ENCODE assay signal across 9 mouse cellular contexts in the genomic region with DNA sequence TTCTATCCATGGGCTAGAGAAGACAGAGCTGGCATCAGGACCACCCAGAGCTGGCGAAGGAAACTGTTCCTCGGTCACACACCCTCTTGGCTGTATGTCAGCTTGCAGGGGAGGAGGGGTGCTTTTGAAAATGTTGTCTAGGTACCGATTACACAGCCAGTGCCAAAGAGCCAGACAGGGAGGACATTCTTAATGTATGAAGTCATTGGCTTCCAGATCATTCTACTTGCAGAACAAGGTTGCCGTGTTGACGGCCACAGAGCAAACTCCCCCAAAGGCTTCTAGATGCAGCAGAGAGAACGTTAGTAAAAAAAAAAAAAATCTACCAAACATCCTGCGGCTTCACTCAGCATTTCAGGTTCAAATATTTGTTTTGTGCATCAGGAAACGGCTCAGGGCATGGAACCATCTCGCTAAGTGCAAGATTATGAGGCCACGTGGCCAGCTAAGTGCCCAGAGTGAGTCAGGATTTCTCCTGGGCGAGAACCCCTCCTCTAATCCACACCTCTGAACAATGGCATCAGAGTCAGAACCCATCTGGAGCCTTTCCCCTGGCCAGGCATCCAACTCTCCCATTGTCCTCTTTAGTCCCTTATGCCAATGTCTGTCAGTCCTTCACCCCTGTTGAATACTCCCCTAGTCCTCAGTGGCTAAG.
DNase-seq lines count a peak whose midpoint lies in the region; ATAC-seq lines count a peak whose summit lies in the region.
"Had no signal": no experiment of that assay in that cellular context is flagged by ENCODE, and none has a peak within 500 bp of the region (broad histone marks: within the 10 kb centered on the region; RNA-seq: fewer than 3 reads in every experiment).

No protein-coding gene starts in this region.

- H3K4me1 ChIP-seq in forebrain, embryonic 16.5 days (replicated peaks; ENCODE audit: control insufficient read depth, insufficient read depth, low read length) = peaks cover 19% of the 10 kb centered on the region
- H3K4me1 ChIP-seq in limb, embryonic 10.5 days = peaks cover 27% of the 10 kb centered on the region
- peaks cover 10% of the 10 kb centered on the region; the same call in 1 of the 2 replicates for H3K4me1 ChIP-seq in liver, embryonic 12.5 days

- H3K4me2 ChIP-seq in forebrain, embryonic 16.5 days (ENCODE audit: low read length) = no peak overlapping the region
- H3K4me2 ChIP-seq in liver, embryonic 12.5 days = no peak overlapping the region
- H3K4me2 ChIP-seq: liver, embryonic 15.5 days had no signal

- no peaks in the 10 kb centered on the region for H3K36me3 ChIP-seq in forebrain, embryonic 16.5 days (ENCODE audit: control insufficient read depth, insufficient read depth)
- H3K36me3 ChIP-seq in limb, embryonic 10.5 days = no peaks in the 10 kb centered on the region
- no peaks in the 10 kb centered on the region for H3K36me3 ChIP-seq in liver, embryonic 12.5 days
- H3K36me3 ChIP-seq: liver, embryonic 15.5 days had no signal

- ATAC-seq in forebrain, embryonic 16.5 days = peak; percentile 39; the same call in 1 of the 2 replicates
- no peak for ATAC-seq in liver, embryonic 12.5 days

- no peak overlapping the region for H3K9ac ChIP-seq in forebrain, embryonic 16.5 days (replicated peaks; ENCODE audit: low read depth, low read length)
- no peak overlapping the region for H3K9ac ChIP-seq in liver, embryonic 12.5 days
- H3K9ac ChIP-seq: liver, embryonic 15.5 days had no signal

- no peak overlapping the region for H3K4me3 ChIP-seq in forebrain, embryonic 16.5 days (replicated peaks; ENCODE audit: low read length)
- H3K4me3 ChIP-seq in limb, embryonic 10.5 days = no peak overlapping the region
- H3K4me3 ChIP-seq in liver, embryonic 12.5 days = no peak overlapping the region
- H3K4me3 ChIP-seq: liver, embryonic 15.5 days had no signal

- DNase-seq in gastrocnemius, adult 18-20 months (ENCODE audit: low spot score) = peak; percentile 43
- no peak for DNase-seq in gastrocnemius, postnatal 4 days (ENCODE audit: low spot score in 2 of 2)
- DNase-seq in 3134 (ENCODE audit: extremely low read depth, insufficient read length, low spot score) = peak; percentile 59
- DNase-seq in limb, embryonic 10.5 days (ENCODE audit: low spot score) = no peak
- DNase-seq in thymus, postnatal 36 days = no peak
- no peak for DNase-seq in thymus, postnatal 14 days

- WGBS in forebrain, embryonic 16.5 days = 41% methylated on average over 11 of the region's 11 CpGs
- WGBS in limb, embryonic 10.5 days = 82% methylated on average over 11 of the region's 11 CpGs
- WGBS in liver, embryonic 12.5 days (ENCODE audit: insufficient replicate concordance) = 62% methylated on average over 11 of the region's 11 CpGs

- H3K27ac ChIP-seq in forebrain, embryonic 16.5 days (ENCODE audit: low read length) = no peak overlapping the region
- peak overlapping the region; percentile 32 for H3K27ac ChIP-seq in limb, embryonic 10.5 days
- H3K27ac ChIP-seq in liver, embryonic 12.5 days = no peak overlapping the region
- H3K27ac ChIP-seq: liver, embryonic 15.5 days had no signal

- H3K27me3 ChIP-seq in forebrain, embryonic 16.5 days (replicated peaks; ENCODE audit: control insufficient read depth, insufficient read depth, low read length) = no peaks in the 10 kb centered on the region
- 0 out of 2 replicates have a peak, but pooled peaks cover 4% of the 10 kb centered on the region for H3K27me3 ChIP-seq in limb, embryonic 10.5 days (ENCODE audit: low read depth, poor library complexity, severe bottlenecking)
- H3K27me3 ChIP-seq in liver, embryonic 12.5 days (replicated peaks) = no peaks in the 10 kb centered on the region
- H3K27me3 ChIP-seq: liver, embryonic 15.5 days had no signal

- no peaks in the 10 kb centered on the region for H3K9me3 ChIP-seq in forebrain, embryonic 16.5 days (ENCODE audit: control insufficient read depth, low read length)
- H3K9me3 ChIP-seq in limb, embryonic 10.5 days (replicated peaks) = no peaks in the 10 kb centered on the region
- no peaks in the 10 kb centered on the region for H3K9me3 ChIP-seq in liver, embryonic 12.5 days (replicated peaks)
- H3K9me3 ChIP-seq: liver, embryonic 15.5 days had no signal

Comparison
In these comparisons a context has a peak if more than half of its experiments do, and no peak if none do; other contexts are left out.
1. DNase-seq: peak in gastrocnemius, adult 18-20 months (single experiment) and 3134 (single experiment); none in gastrocnemius, postnatal 4 days (0 of 2), limb, embryonic 10.5 days (single experiment), thymus, postnatal 36 days (0 of 2) and thymus, postnatal 14 days (single experiment).